Mouse (Mus musculus) forebrain, postnatal 0 days (tissue): ENCODE measurements around the gene Slc1a3. TPM values are rescaled to one million over a fixed set of nuclear protein-coding genes. Genes with fewer than 3 reads are reported as not detected.
A peak's percentile ranks its signal among the peaks of the same experiment; 100 is the strongest.

ENCODE experiments used
- ATAC-seq: fragments of 200-750 bp; cut with Nextera tagmentation; 2 replicates; pipeline ENCODE4 v1.8.0; 2017; ENCODE audit warnings: mild to moderate bottlenecking, moderate library complexity
- DNase-seq: peaks from one replicate; pipeline ENCODE4 v3.0.0-alpha.2; 2015
- H3K27ac ChIP-seq: fragments of 300-500 bp; sonication (generic); 2 replicates; pipeline ENCODE4 v1.5.1; 2014; ENCODE audit warnings: low read depth, mild to moderate bottlenecking, antibody characterized with exemption, low read length, moderate library complexity, mixed read lengths
- H3K27me3 ChIP-seq: fragments of 300-500 bp; sonication (generic); 2 replicates; pipeline ENCODE4 v1.6.1; 2014; ENCODE audit warnings: mild to moderate bottlenecking, low read length, mixed read lengths; ENCODE audit not compliant: insufficient read depth
- H3K36me3 ChIP-seq: fragments of 300-500 bp; sonication (generic); 2 replicates; pipeline ENCODE4 v1.6.1; 2014; ENCODE audit warnings: mild to moderate bottlenecking, moderate library complexity; ENCODE audit not compliant: insufficient read depth
- H3K4me1 ChIP-seq: fragments of 300-500 bp; sonication (generic); 2 replicates; pipeline ENCODE4 v1.6.1; 2014; ENCODE audit warnings: antibody characterized with exemption; ENCODE audit not compliant: insufficient read depth
- H3K4me2 ChIP-seq: fragments of 300-500 bp; sonication (generic); 2 replicates; pipeline ENCODE4 v1.6.1; 2014; ENCODE audit warnings: low read depth, mild to moderate bottlenecking, moderate library complexity
- H3K4me3 ChIP-seq: fragments of 300-500 bp; sonication (generic); 2 replicates; pipeline ENCODE4 v1.5.1; 2014; ENCODE audit warnings: low read depth, low read length, mixed read lengths
- H3K9ac ChIP-seq: fragments of 300-500 bp; sonication (generic); 2 replicates; pipeline ENCODE4 v1.6.1; 2014; ENCODE audit warnings: mild to moderate bottlenecking
- H3K9me3 ChIP-seq: fragments of 300-500 bp; sonication (generic); 2 replicates; pipeline ENCODE4 v1.6.1; 2016; ENCODE audit warnings: low read length
- CTCF ChIP-seq: sonication (generic); IDR thresholded peaks from 2 replicates; pipeline ENCODE4 v1.5.1; 2016; ENCODE audit warnings: antibody characterized with exemption, control low read depth, low read depth
- WGBS: fragments of 180-500 bp; shearing (Covaris S2); extraction: QIAGEN DNeasy Blood & Tissue Kit; methylation state at CpG from one replicate; pipeline ENCODE4 v1.1.7; 2014; 5-methylcytosine and 5-hydroxymethylcytosine counted together
- polyA plus RNA-seq: library from polyadenylated mRNA; unstranded; fragments of >200 nt; fragmentation: Nextera tagmentation; extraction: Ambion mirVana; gene quantifications from 2 replicates; pipeline ENCODE4 v1.2.1, GENCODE M21; 2015
- total RNA-seq: library from RNA; depleted of rRNA; stranded (reverse); fragments of >200 nt; gene quantifications from 2 replicates; pipeline ENCODE4 v1.2.3, GENCODE M21; 2014

Slc1a3 gene
- total and polyA plus RNA-seq, 2 experiments from 2014 or later = 192 to 234 TPM

DNA sequence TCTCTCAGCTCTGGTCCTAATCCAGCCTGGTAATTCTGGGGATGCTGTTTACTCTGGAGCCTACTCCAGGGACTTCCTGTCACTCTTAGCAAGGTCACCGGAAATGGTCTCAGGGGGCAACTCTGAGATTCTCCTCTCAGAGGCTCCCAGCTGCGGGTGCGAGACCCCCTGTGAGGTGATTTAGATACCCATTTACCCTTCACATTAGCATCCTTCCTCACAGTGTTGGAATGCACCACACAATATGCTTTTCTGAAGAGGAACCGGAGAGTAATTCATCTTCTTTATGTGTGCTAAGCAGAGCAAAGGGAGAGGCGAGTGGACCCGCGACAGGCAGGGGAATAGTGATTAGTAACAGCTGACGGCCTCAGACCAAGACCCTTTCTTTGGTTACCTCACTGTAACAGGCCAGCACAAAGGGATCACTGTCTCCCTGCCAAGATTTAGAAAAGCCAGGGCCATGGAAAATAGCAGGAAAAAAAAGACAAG lies 51.0 kb downstream of the Slc1a3 start:
- no peak overlapping the region for H3K4me2 ChIP-seq
- no peaks in the 10 kb centered on the region for H3K36me3 ChIP-seq
- DNase-seq = peak; percentile 61
- no peaks in the 10 kb centered on the region for H3K9me3 ChIP-seq
- peak; percentile 69 for ATAC-seq
- H3K27ac ChIP-seq = peak overlapping the region; percentile 65
- 7% methylated on average over 8 of the region's 8 CpGs for WGBS
- no peaks in the 10 kb centered on the region for H3K27me3 ChIP-seq
- H3K9ac ChIP-seq = no peak overlapping the region
- no peak overlapping the region for H3K4me3 ChIP-seq
- H3K4me1 ChIP-seq = peaks cover 15% of the 10 kb centered on the region
- no peak for TF ChIP-seq CTCF

DNA sequence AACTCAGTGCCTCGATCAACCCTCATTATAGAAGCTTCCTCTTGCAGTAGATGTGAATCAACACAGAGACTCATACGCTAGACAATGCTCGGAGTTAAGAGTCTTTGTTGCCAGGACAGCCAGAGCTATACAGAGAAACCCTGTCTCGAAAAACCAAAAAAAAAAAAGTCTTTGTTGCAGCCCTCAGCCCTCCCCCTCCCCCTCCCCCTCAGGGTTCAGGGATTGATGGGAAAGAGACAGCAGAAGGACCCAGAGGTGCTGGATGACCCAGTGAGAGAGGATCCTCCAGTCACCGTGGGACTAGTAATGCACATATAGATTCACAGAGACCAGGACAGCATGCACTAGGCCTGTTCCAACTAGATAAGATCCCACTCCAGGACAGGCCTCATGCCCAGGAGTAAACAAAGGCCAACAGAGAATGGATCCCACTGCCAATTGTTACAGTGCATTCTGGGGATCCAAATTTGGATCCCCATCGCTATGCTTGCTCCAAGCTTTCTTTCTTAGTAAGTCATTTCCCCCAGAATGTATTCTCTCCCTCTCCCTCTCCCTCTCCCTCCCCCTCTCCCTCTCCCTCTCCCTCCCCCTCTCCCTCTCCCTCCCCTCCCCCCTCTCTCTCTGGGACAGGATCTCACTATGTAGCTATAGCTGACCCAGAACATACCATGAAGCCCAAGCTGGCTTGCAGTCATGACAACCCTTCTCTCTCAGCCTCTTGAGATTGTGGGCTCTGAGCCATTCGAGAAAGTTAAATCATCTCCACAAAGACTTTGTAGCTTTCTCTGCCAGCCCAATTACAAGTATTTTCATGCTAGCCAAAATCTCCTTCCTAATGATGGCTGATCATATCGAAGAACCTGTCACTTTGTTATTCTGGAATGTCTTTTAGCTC lies 52.2 kb downstream of the Slc1a3 start:
- Histone ChIP-seq H3K27me3 (no peaks in the 10 kb centered on the region), H3K36me3 (no peaks in the 10 kb centered on the region), H3K9ac (no peak overlapping the region), H3K4me3 (no peak overlapping the region), H3K9me3 (no peaks in the 10 kb centered on the region), H3K4me2 (no peak overlapping the region), H3K27ac (peak overlapping the region; percentile 57), H3K4me1 (peaks cover 14% of the 10 kb centered on the region)
- TF ChIP-seq CTCF = no peak
- ATAC-seq = peak; percentile 40
- WGBS = 35% methylated on average over 8 of the region's 8 CpGs
- peak; percentile 61 for DNase-seq

DNA sequence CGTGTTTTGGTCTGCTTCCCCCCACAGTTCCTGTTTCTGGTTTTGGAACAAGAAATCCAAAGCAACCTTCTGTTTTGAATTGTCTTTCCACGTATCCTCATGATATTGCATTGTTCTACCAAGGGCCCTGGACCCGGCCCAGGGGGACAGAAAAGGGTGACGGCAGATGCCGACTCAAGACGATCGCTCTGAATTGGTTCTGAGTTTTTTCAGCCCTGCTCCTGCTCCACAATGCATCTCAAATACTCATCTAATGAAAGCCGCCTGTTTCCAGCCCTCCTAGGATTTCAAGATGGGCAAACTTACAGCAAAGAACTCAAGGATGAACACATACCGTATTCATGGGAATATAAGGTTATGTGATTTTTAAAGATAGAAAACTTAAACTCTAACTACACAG lies 55.3 kb downstream of the Slc1a3 start:
- H3K27ac ChIP-seq = peak overlapping the region; percentile 74
- H3K27me3 ChIP-seq = no peaks in the 10 kb centered on the region
- no peaks in the 10 kb centered on the region for H3K9me3 ChIP-seq
- peak; percentile 15; the same call in 1 of the 2 replicates for ATAC-seq
- peak; percentile 69 for DNase-seq
- H3K4me2 ChIP-seq = peak overlapping the region; percentile 20; the same call in 1 of the 2 replicates
- 25% methylated on average over 9 of the region's 9 CpGs for WGBS
- H3K9ac ChIP-seq = no peak overlapping the region
- no peak for TF ChIP-seq CTCF
- no peaks in the 10 kb centered on the region for H3K36me3 ChIP-seq
- no peak overlapping the region for H3K4me3 ChIP-seq
- peaks cover 9% of the 10 kb centered on the region for H3K4me1 ChIP-seq

DNA sequence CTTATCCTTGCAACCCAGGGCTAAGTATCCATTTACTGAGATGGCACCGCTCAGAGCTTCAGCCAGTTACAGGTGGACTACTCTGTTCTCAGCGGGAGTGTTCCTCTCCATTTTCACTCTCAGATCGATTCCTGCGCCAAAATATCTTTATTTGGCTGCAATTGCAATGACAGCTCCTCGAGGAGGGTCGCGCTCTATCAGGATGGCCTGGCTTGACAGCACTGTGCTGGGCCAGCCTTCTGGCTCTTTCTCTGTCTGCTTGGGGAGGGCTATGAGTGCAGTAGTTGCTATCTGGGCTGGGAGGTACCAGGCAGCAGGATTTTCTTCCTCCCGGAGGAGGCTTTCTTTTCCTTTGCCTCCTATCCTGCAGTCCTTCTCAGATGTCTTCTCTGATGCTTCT lies 57.9 kb downstream of the Slc1a3 start:
- Histone ChIP-seq H3K4me2 (no peak overlapping the region), H3K36me3 (no peaks in the 10 kb centered on the region), H3K9ac (no peak overlapping the region), H3K27ac (no peak overlapping the region), H3K27me3 (no peaks in the 10 kb centered on the region), H3K4me1 (no peaks in the 10 kb centered on the region), H3K4me3 (no peak overlapping the region), H3K9me3 (no peaks in the 10 kb centered on the region)
- 70% methylated on average over 8 of the region's 8 CpGs for WGBS
- no peak for TF ChIP-seq CTCF
- 0 out of 2 replicates have a peak, but pooled peaks have one; percentile 23 for ATAC-seq
- no peak for DNase-seq

DNA sequence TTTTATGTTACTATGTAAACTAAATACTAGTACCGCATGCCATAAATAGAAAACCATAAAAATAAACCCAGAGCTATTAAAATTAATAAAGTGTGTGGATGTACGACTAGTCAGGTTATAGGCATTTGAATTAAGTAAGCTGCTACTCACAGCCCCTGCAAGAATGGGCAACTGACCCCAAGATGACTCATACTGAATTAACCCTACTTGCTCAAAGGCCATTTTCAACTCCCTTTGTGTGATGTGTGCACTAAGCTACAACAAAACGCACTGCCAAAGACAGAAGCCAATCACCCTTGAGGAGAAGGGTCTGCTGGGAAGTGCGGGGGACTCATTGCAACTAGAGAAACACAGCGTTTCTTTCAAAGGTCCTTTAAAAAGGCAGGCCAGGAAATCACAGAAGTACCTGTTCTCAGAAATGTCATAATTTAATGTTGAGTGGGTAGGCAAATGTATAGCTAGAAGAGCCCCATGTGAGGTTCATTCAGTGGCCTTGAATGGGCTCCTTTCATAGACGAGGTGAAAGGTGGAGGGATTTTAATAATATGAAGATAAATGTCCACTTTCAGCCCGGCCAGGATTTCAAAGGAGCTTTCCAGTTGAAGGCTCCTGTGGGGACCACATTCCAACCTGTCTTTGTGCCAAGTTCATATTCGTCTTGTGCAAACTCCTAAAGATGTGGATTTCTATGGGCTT lies 66.4 kb downstream of the Slc1a3 start:
- no peaks in the 10 kb centered on the region for H3K9me3 ChIP-seq
- DNase-seq (no peak), ATAC-seq (no peak)
- H3K4me1 ChIP-seq = no peaks in the 10 kb centered on the region
- H3K27me3 ChIP-seq = no peaks in the 10 kb centered on the region
- 35% methylated on average over 8 of the region's 8 CpGs for WGBS
- H3K9ac ChIP-seq = no peak overlapping the region
- no peak for TF ChIP-seq CTCF
- H3K4me3 ChIP-seq = no peak overlapping the region
- no peak overlapping the region for H3K4me2 ChIP-seq
- peaks cover 5% of the 10 kb centered on the region; the same call in 1 of the 2 replicates for H3K36me3 ChIP-seq
- no peak overlapping the region for H3K27ac ChIP-seq

DNA sequence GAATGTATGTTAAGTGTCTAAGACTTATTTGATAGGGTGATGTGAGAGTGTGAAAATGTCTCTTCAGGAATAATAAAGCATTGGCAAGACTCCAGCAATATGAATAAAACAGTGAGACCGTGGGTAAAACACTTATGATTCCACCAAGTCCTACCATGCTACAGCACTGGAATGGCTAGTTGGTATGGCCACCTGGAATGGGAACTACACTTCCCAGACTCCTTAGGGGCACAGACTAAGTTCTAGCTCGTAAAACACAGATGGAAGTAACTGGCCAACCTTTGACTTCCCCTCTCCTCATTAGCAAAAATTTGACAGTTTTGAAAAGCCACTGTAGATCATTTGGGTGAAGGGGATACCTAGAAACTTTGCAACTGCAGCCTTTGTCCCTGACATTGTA lies 70.7 kb downstream of the Slc1a3 start:
- Histone ChIP-seq H3K9ac (no peak overlapping the region), H3K27me3 (no peaks in the 10 kb centered on the region), H3K4me2 (no peak overlapping the region), H3K27ac (no peak overlapping the region), H3K9me3 (no peaks in the 10 kb centered on the region), H3K36me3 (peaks cover 10% of the 10 kb centered on the region; the same call in 1 of the 2 replicates), H3K4me3 (no peak overlapping the region), H3K4me1 (no peaks in the 10 kb centered on the region)
- TF ChIP-seq CTCF = no peak
- ATAC-seq (no peak), DNase-seq (no peak)
- WGBS = 65% methylated on average over 2 of the region's 2 CpGs
